Mouse (Mus musculus) telencephalon, adult 2 months (tissue): ENCODE measurements at regions not wholly inside any gene's neighbourhood (a gene's known extent, or its start where the extent isn't known, plus 50 kb on each side); places are given as distances from the start of the nearest gene placed in this dataset.

Experiments used
- DNase-seq: peaks from one replicate; pipeline ENCODE4 v3.0.0-alpha.2; 2011; ENCODE audit warnings: low read depth, low spot score

GRCm38 (mm10) chr9:14091099-14091930 lies 183.6 kb upstream of the Sesn3 start:
- no peak for DNase-seq

- DNase-seq: no peak
These were observed 181.8 kb upstream of the Sesn3 start for GRCm38 (mm10) chr9:14092996-14093442.

GRCm38 (mm10) chr9:14103538-14103937 lies 171.3 kb upstream of the Sesn3 start:
- DNase-seq: no peak

- no peak for DNase-seq
These were observed 169.9 kb upstream of the Sesn3 start for GRCm38 (mm10) chr9:14104921-14105320.

- DNase-seq: no peak
These were observed 168.5 kb upstream of the Sesn3 start for GRCm38 (mm10) chr9:14106371-14106770.

- DNase-seq: no peak
These were observed 166.1 kb upstream of the Sesn3 start for GRCm38 (mm10) chr9:14108798-14109197.

GRCm38 (mm10) chr9:14109492-14109891 lies 165.4 kb upstream of the Sesn3 start:
- no peak for DNase-seq

GRCm38 (mm10) chr9:14111713-14112112 lies 163.2 kb upstream of the Sesn3 start:
- no peak for DNase-seq

GRCm38 (mm10) chr9:14115521-14115920 lies 159.3 kb upstream of the Sesn3 start:
- DNase-seq: no peak

- DNase-seq: no peak
These were observed 158.6 kb upstream of the Sesn3 start for GRCm38 (mm10) chr9:14116097-14116840.

GRCm38 (mm10) chr9:14133372-14133771 lies 141.5 kb upstream of the Sesn3 start:
- no peak for DNase-seq

GRCm38 (mm10) chr9:14134894-14135450 lies 139.9 kb upstream of the Sesn3 start:
- no peak for DNase-seq

- no peak for DNase-seq
These were observed 133.5 kb upstream of the Sesn3 start for GRCm38 (mm10) chr9:14141321-14141720.

GRCm38 (mm10) chr9:14143988-14144387 lies 130.9 kb upstream of the Sesn3 start:
- no peak for DNase-seq

- DNase-seq: no peak
These were observed 127.8 kb upstream of the Sesn3 start for GRCm38 (mm10) chr9:14147088-14147487.

GRCm38 (mm10) chr9:14147731-14148130 lies 127.1 kb upstream of the Sesn3 start:
- DNase-seq: no peak

GRCm38 (mm10) chr9:14150288-14150687 lies 124.6 kb upstream of the Sesn3 start:
- DNase-seq: no peak

- no peak for DNase-seq
These were observed 117.9 kb upstream of the Sesn3 start for GRCm38 (mm10) chr9:14156967-14157366.

GRCm38 (mm10) chr9:14158096-14158837 lies 116.6 kb upstream of the Sesn3 start:
- no peak for DNase-seq

GRCm38 (mm10) chr9:14160207-14160606 lies 114.7 kb upstream of the Sesn3 start:
- no peak for DNase-seq

GRCm38 (mm10) chr9:14171589-14172240 lies 103.2 kb upstream of the Sesn3 start:
- DNase-seq: no peak
